In the genomic region with DNA sequence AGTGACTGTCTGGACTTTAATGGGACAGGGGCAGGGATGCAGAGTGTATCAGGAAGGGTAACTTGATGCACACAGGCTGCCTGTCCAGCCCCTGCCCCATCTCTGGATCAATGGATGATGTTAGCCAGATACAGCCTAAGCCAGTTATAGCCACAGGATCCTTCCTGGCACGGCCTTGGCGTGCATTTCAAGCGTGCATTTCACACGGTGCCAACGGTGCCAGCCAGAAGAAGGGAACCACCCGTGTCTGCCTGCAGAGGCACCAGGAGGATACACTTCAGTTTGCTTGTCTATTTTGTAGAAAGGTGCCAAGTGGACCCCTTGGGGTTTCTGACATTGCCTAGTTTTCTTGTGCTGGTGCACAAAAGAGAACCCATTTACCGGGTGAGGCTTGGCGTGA, we compare ENCODE assay signal across 24 mouse cellular contexts. TPM values are rescaled to one million over a fixed set of nuclear protein-coding genes. Genes with fewer than 3 reads are reported as not detected.
DNase-seq lines count a peak whose midpoint lies in the region; ATAC-seq and TF ChIP-seq lines count a peak whose summit lies in the region.
"Had no signal": no experiment of that assay in that cellular context is flagged by ENCODE, and none has a peak within 500 bp of the region (broad histone marks: within the 10 kb centered on the region; RNA-seq: fewer than 3 reads in every experiment).

No protein-coding gene starts in this region.

- DNase-seq in forebrain, embryonic 10.5 days (ENCODE audit: extremely low spot score, low spot score) = no peak
- DNase-seq in forebrain, postnatal 0 days = no peak
- DNase-seq in MN1 (ENCODE audit: low spot score) = peak; percentile 81
- DNase-seq in stomach, postnatal 0 days (ENCODE audit: low spot score) = no peak
- no peak for DNase-seq in layer of hippocampus, adult 9-10 months (ENCODE audit: low spot score)
- DNase-seq: adrenal gland, postnatal 14 days; B cell, adult 2 months; cerebellum, adult 2 months; gastrocnemius, postnatal 10 days; heart, adult 2 months had no signal

- 90% methylated on average over 8 of the region's 8 CpGs for WGBS in forebrain, embryonic 10.5 days
- 80% methylated on average over 8 of the region's 8 CpGs for WGBS in forebrain, postnatal 0 days
- WGBS in embryonic facial prominence, embryonic 13.5 days = 92% methylated on average over 8 of the region's 8 CpGs
- WGBS in limb, embryonic 12.5 days = 87% methylated on average over 8 of the region's 8 CpGs
- 89% methylated on average over 8 of the region's 8 CpGs for WGBS in stomach, postnatal 0 days

- no peak for TF ChIP-seq EP300 in stomach, postnatal 0 days (optimal IDR thresholded peaks at IDR 0.05)

- H3K4me2 ChIP-seq in forebrain, postnatal 0 days (ENCODE audit: low read depth) = no peak overlapping the region
- H3K4me2 ChIP-seq in embryonic facial prominence, embryonic 13.5 days = peak overlapping the region; percentile 79; the same call in 1 of the 2 replicates
- H3K4me2 ChIP-seq in limb, embryonic 12.5 days = peak overlapping the region; percentile 90; the same call in 1 of the 2 replicates
- no peak overlapping the region for H3K4me2 ChIP-seq in stomach, postnatal 0 days (replicated peaks; ENCODE audit: low read depth)
- H3K4me2 ChIP-seq: forebrain, embryonic 13.5 days; heart, embryonic 11.5 days; heart, embryonic 15.5 days; hindbrain, embryonic 15.5 days had no signal

- H3K27me3 ChIP-seq in forebrain, embryonic 10.5 days (ENCODE audit: poor library complexity, severe bottlenecking) = peaks cover 42% of the 10 kb centered on the region
- peaks cover 11% of the 10 kb centered on the region for H3K27me3 ChIP-seq in forebrain, postnatal 0 days (ENCODE audit: insufficient read depth, low read length)
- no peaks in the 10 kb centered on the region for H3K27me3 ChIP-seq in embryonic facial prominence, embryonic 13.5 days
- no peaks in the 10 kb centered on the region; the same call in 1 of the 2 replicates for H3K27me3 ChIP-seq in limb, embryonic 12.5 days
- H3K27me3 ChIP-seq in stomach, postnatal 0 days (ENCODE audit: control insufficient read depth, insufficient read depth, low read length) = no peaks in the 10 kb centered on the region
- H3K27me3 ChIP-seq: heart, embryonic 15.5 days; Patski had no signal

- no peak for ATAC-seq in forebrain, postnatal 0 days
- no peak for ATAC-seq in embryonic facial prominence, embryonic 13.5 days (ENCODE audit: insufficient number of reproducible peaks, insufficient read depth, low FRiP score, low TSS enrichment, low read depth)
- no peak for ATAC-seq in limb, embryonic 12.5 days (ENCODE audit: insufficient number of reproducible peaks, insufficient read depth, low FRiP score, low TSS enrichment, low read depth)
- no peak for ATAC-seq in stomach, postnatal 0 days (ENCODE audit: low FRiP score, low TSS enrichment)
- ATAC-seq in CD4-positive, CD25-positive, alpha-beta regulatory T cell, adult 4 months = no peak
- ATAC-seq: activated CD4-positive, CD25-positive, alpha-beta regulatory T cell, adult 4 months; forebrain, embryonic 13.5 days; inflammation-experienced regulatory T-cells, adult 6 months; intestine, postnatal 0 days; Patski had no signal

- no peaks in the 10 kb centered on the region for H3K9me3 ChIP-seq in forebrain, embryonic 10.5 days
- no peaks in the 10 kb centered on the region for H3K9me3 ChIP-seq in forebrain, postnatal 0 days (ENCODE audit: low read length)
- no peaks in the 10 kb centered on the region for H3K9me3 ChIP-seq in embryonic facial prominence, embryonic 13.5 days
- H3K9me3 ChIP-seq in limb, embryonic 12.5 days = no peaks in the 10 kb centered on the region
- H3K9me3 ChIP-seq in stomach, postnatal 0 days (ENCODE audit: control insufficient read depth, low read length) = no peaks in the 10 kb centered on the region
- H3K9me3 ChIP-seq: forebrain, embryonic 13.5 days; heart, embryonic 15.5 days; hindbrain, embryonic 10.5 days; hindbrain, embryonic 15.5 days had no signal

- no peak for TF ChIP-seq CTCF in forebrain, postnatal 0 days (IDR thresholded peaks at IDR 0.05; ENCODE audit: low read depth)
- TF ChIP-seq CTCF in stomach, postnatal 0 days (IDR thresholded peaks at IDR 0.05; ENCODE audit: low read depth) = no peak

- H3K36me3 ChIP-seq in forebrain, embryonic 10.5 days (replicated peaks) = peaks cover 9% of the 10 kb centered on the region
- H3K36me3 ChIP-seq in forebrain, postnatal 0 days (ENCODE audit: insufficient read depth) = no peaks in the 10 kb centered on the region
- H3K36me3 ChIP-seq in embryonic facial prominence, embryonic 13.5 days = no peaks in the 10 kb centered on the region
- H3K36me3 ChIP-seq in limb, embryonic 12.5 days = peaks cover 15% of the 10 kb centered on the region
- H3K36me3 ChIP-seq in stomach, postnatal 0 days (ENCODE audit: control insufficient read depth, insufficient read depth, low read length) = no peaks in the 10 kb centered on the region
- H3K36me3 ChIP-seq: heart, embryonic 15.5 days; hindbrain, embryonic 15.5 days had no signal

- 0 out of 2 replicates have a peak overlapping the region, but pooled peaks have one; percentile 11 for H3K27ac ChIP-seq in forebrain, embryonic 10.5 days
- no peak overlapping the region for H3K27ac ChIP-seq in forebrain, postnatal 0 days (ENCODE audit: low read depth, low read length)
- no peak overlapping the region for H3K27ac ChIP-seq in embryonic facial prominence, embryonic 13.5 days
- 0 out of 2 replicates have a peak overlapping the region, but pooled peaks have one; percentile 17 for H3K27ac ChIP-seq in limb, embryonic 12.5 days
- H3K27ac ChIP-seq in stomach, postnatal 0 days (replicated peaks) = no peak overlapping the region
- H3K27ac ChIP-seq: forebrain, embryonic 13.5 days; heart, adult 2 months; heart, embryonic 15.5 days; hindbrain, embryonic 10.5 days; hindbrain, embryonic 15.5 days had no signal

- H3K4me3 ChIP-seq in forebrain, embryonic 10.5 days = 0 out of 2 replicates have a peak overlapping the region, but pooled peaks have one; percentile 3
- no peak overlapping the region for H3K4me3 ChIP-seq in forebrain, postnatal 0 days (ENCODE audit: low read depth, low read length)
- no peak overlapping the region for H3K4me3 ChIP-seq in embryonic facial prominence, embryonic 13.5 days
- 0 out of 2 replicates have a peak overlapping the region, but pooled peaks have one; percentile 6 for H3K4me3 ChIP-seq in limb, embryonic 12.5 days (replicated peaks)
- no peak overlapping the region for H3K4me3 ChIP-seq in stomach, postnatal 0 days (ENCODE audit: low read depth, low read length)
- H3K4me3 ChIP-seq: forebrain, embryonic 13.5 days; heart, adult 2 months; heart, embryonic 15.5 days; hindbrain, embryonic 10.5 days; hindbrain, embryonic 15.5 days had no signal

- no peak overlapping the region for H3K9ac ChIP-seq in forebrain, postnatal 0 days
- 0 out of 2 replicates have a peak overlapping the region, but pooled peaks have one; percentile 87 for H3K9ac ChIP-seq in embryonic facial prominence, embryonic 13.5 days
- no peak overlapping the region; the same call in 1 of the 2 replicates for H3K9ac ChIP-seq in limb, embryonic 12.5 days (replicated peaks)
- no peak overlapping the region for H3K9ac ChIP-seq in stomach, postnatal 0 days (ENCODE audit: low read length)
- H3K9ac ChIP-seq: forebrain, embryonic 13.5 days; heart, embryonic 15.5 days; hindbrain, embryonic 15.5 days had no signal

- peaks cover 84% of the 10 kb centered on the region for H3K4me1 ChIP-seq in forebrain, embryonic 10.5 days
- no peaks in the 10 kb centered on the region for H3K4me1 ChIP-seq in forebrain, postnatal 0 days (ENCODE audit: insufficient read depth)
- peaks cover 65% of the 10 kb centered on the region for H3K4me1 ChIP-seq in embryonic facial prominence, embryonic 13.5 days
- peaks cover 73% of the 10 kb centered on the region for H3K4me1 ChIP-seq in limb, embryonic 12.5 days (replicated peaks)
- peaks cover 6% of the 10 kb centered on the region for H3K4me1 ChIP-seq in stomach, postnatal 0 days (replicated peaks; ENCODE audit: control insufficient read depth, insufficient read depth)

RNA-seq across cellular contexts. Expression of gene Rtkn, which starts 4.8 kb away (rescaled TPM):
- polyA plus RNA-seq in forebrain, embryonic 10.5 days (2016; fragmentation: Nextera tagmentation; extraction: Ambion mirVana) = 32.1 and 32.7 TPM in 2 replicates
- total RNA-seq in forebrain, postnatal 0 days (2014; rRNA removed) = 17.1 and 19.4 TPM in 2 replicates
- 7.9 and 8.1 TPM in 2 replicates for polyA plus RNA-seq in forebrain, postnatal 0 days (2015; fragmentation: Nextera tagmentation; extraction: Ambion mirVana)
- 46.7 and 51.8 TPM in 2 replicates for polyA plus RNA-seq in embryonic facial prominence, embryonic 13.5 days (2015; fragmentation: Nextera tagmentation; extraction: Ambion mirVana)
- 62.0 and 62.6 TPM in 2 replicates for polyA plus RNA-seq in limb, embryonic 12.5 days (2016; fragmentation: Nextera tagmentation; extraction: Ambion mirVana)
- 18.5 and 20.4 TPM in 2 replicates for polyA plus RNA-seq in stomach, postnatal 0 days (2015; fragmentation: Nextera tagmentation; extraction: Ambion mirVana)
- polyA plus RNA-seq in CD4-positive, CD25-positive, alpha-beta regulatory T cell, adult 4 months (2017; shearing (Covaris generic)) = under 1 TPM in 1 of 2 experiments, not detected in 1; 0.49 TPM
- polyA plus RNA-seq: activated CD4-positive, CD25-positive, alpha-beta regulatory T cell, adult 4 months had no signal

RNA-seq across cellular contexts. Expression of gene Ino80b, which starts 14.8 kb away (rescaled TPM):
- polyA plus RNA-seq in forebrain, embryonic 10.5 days (2016; fragmentation: Nextera tagmentation; extraction: Ambion mirVana) = 17.5 and 19.2 TPM in 2 replicates
- total RNA-seq in forebrain, postnatal 0 days (2014; rRNA removed) = 40.1 and 44.5 TPM in 2 replicates
- polyA plus RNA-seq in forebrain, postnatal 0 days (2015; fragmentation: Nextera tagmentation; extraction: Ambion mirVana) = 14.9 and 15.3 TPM in 2 replicates
- 13.2 and 13.9 TPM in 2 replicates for polyA plus RNA-seq in embryonic facial prominence, embryonic 13.5 days (2015; fragmentation: Nextera tagmentation; extraction: Ambion mirVana)
- polyA plus RNA-seq in limb, embryonic 12.5 days (2016; fragmentation: Nextera tagmentation; extraction: Ambion mirVana) = 17.6 and 19.2 TPM in 2 replicates
- 7.7 and 9.4 TPM in 2 replicates for polyA plus RNA-seq in stomach, postnatal 0 days (2015; fragmentation: Nextera tagmentation; extraction: Ambion mirVana)
- polyA plus RNA-seq in CD4-positive, CD25-positive, alpha-beta regulatory T cell, adult 4 months (2017; shearing (Covaris generic)) = 1 to 10 TPM in 1 of 2 experiments, under 1 TPM in 1; 0.56 to 3.3 TPM

RNA-seq across cellular contexts. Expression of gene Wdr54, which starts 16.2 kb away (rescaled TPM):
- polyA plus RNA-seq in forebrain, embryonic 10.5 days (2016; fragmentation: Nextera tagmentation; extraction: Ambion mirVana) = 13.9 and 14.7 TPM in 2 replicates
- 11.1 and 13.4 TPM in 2 replicates for total RNA-seq in forebrain, postnatal 0 days (2014; rRNA removed)
- 19.7 and 24.1 TPM in 2 replicates for polyA plus RNA-seq in forebrain, postnatal 0 days (2015; fragmentation: Nextera tagmentation; extraction: Ambion mirVana)
- 7.1 and 7.9 TPM in 2 replicates for polyA plus RNA-seq in embryonic facial prominence, embryonic 13.5 days (2015; fragmentation: Nextera tagmentation; extraction: Ambion mirVana)
- polyA plus RNA-seq in limb, embryonic 12.5 days (2016; fragmentation: Nextera tagmentation; extraction: Ambion mirVana) = 10.2 and 10.4 TPM in 2 replicates
- 1.6 and 1.7 TPM in 2 replicates for polyA plus RNA-seq in stomach, postnatal 0 days (2015; fragmentation: Nextera tagmentation; extraction: Ambion mirVana)
- polyA plus RNA-seq in CD4-positive, CD25-positive, alpha-beta regulatory T cell, adult 4 months (2017; shearing (Covaris generic)) = 1 to 10 TPM in 1 of 2 experiments, not detected in 1; 2.1 TPM
- total RNA-seq: common myeloid progenitor, adult 5-6 weeks had no signal

RNA-seq across cellular contexts. Expression of gene 1700003E16Rik, which starts 16.2 kb away (rescaled TPM):
- polyA plus RNA-seq in forebrain, embryonic 10.5 days (2016; fragmentation: Nextera tagmentation; extraction: Ambion mirVana) = 1.3 and 1.9 TPM in 2 replicates
- total RNA-seq in forebrain, postnatal 0 days (2014; rRNA removed) = 17.0 and 17.5 TPM in 2 replicates
- polyA plus RNA-seq in forebrain, postnatal 0 days (2015; fragmentation: Nextera tagmentation; extraction: Ambion mirVana) = 13.9 and 18.3 TPM in 2 replicates
- polyA plus RNA-seq in embryonic facial prominence, embryonic 13.5 days (2015; fragmentation: Nextera tagmentation; extraction: Ambion mirVana) = 2.0 and 2.8 TPM in 2 replicates
- polyA plus RNA-seq in limb, embryonic 12.5 days (2016; fragmentation: Nextera tagmentation; extraction: Ambion mirVana) = 1.8 and 3.0 TPM in 2 replicates
- polyA plus RNA-seq in stomach, postnatal 0 days (2015; fragmentation: Nextera tagmentation; extraction: Ambion mirVana) = 1.1 TPM in 2 replicates
- polyA plus RNA-seq in CD4-positive, CD25-positive, alpha-beta regulatory T cell, adult 4 months (2017; shearing (Covaris generic)) = not detected
- total RNA-seq: common myeloid progenitor, adult 5-6 weeks; gastrocnemius, postnatal 4 days had no signal
- polyA plus RNA-seq: activated CD4-positive, CD25-positive, alpha-beta regulatory T cell, adult 4 months; inflammation-experienced regulatory T-cells, adult 6 months had no signal

RNA-seq across cellular contexts. Expression of gene Wbp1, which starts 18.7 kb away (rescaled TPM):
- polyA plus RNA-seq in forebrain, embryonic 10.5 days (2016; fragmentation: Nextera tagmentation; extraction: Ambion mirVana) = 125 and 137 TPM in 2 replicates
- 129 and 151 TPM in 2 replicates for total RNA-seq in forebrain, postnatal 0 days (2014; rRNA removed)
- polyA plus RNA-seq in forebrain, postnatal 0 days (2015; fragmentation: Nextera tagmentation; extraction: Ambion mirVana) = 104 and 109 TPM in 2 replicates
- polyA plus RNA-seq in embryonic facial prominence, embryonic 13.5 days (2015; fragmentation: Nextera tagmentation; extraction: Ambion mirVana) = 144 and 172 TPM in 2 replicates
- polyA plus RNA-seq in limb, embryonic 12.5 days (2016; fragmentation: Nextera tagmentation; extraction: Ambion mirVana) = 191 and 219 TPM in 2 replicates
- 57.4 and 59.4 TPM in 2 replicates for polyA plus RNA-seq in stomach, postnatal 0 days (2015; fragmentation: Nextera tagmentation; extraction: Ambion mirVana)
- 10 to 100 TPM; 20.4 to 23.6 TPM for polyA plus RNA-seq in CD4-positive, CD25-positive, alpha-beta regulatory T cell, adult 4 months (2017; shearing (Covaris generic))

Comparison
In these comparisons a context has a peak if more than half of its experiments do, and no peak if none do; other contexts are left out.
1. H3K27ac ChIP-seq: peak in forebrain, embryonic 10.5 days (single experiment) and limb, embryonic 12.5 days (single experiment); none in forebrain, postnatal 0 days (single experiment), embryonic facial prominence, embryonic 13.5 days (single experiment) and stomach, postnatal 0 days (single experiment).
2. H3K4me3 ChIP-seq: peak in forebrain, embryonic 10.5 days (single experiment) and limb, embryonic 12.5 days (single experiment); none in forebrain, postnatal 0 days (single experiment), embryonic facial prominence, embryonic 13.5 days (single experiment) and stomach, postnatal 0 days (single experiment).
3. H3K4me2 ChIP-seq: peak in embryonic facial prominence, embryonic 13.5 days (single experiment) and limb, embryonic 12.5 days (single experiment); none in forebrain, postnatal 0 days (single experiment) and stomach, postnatal 0 days (single experiment).